In the genomic region with DNA sequence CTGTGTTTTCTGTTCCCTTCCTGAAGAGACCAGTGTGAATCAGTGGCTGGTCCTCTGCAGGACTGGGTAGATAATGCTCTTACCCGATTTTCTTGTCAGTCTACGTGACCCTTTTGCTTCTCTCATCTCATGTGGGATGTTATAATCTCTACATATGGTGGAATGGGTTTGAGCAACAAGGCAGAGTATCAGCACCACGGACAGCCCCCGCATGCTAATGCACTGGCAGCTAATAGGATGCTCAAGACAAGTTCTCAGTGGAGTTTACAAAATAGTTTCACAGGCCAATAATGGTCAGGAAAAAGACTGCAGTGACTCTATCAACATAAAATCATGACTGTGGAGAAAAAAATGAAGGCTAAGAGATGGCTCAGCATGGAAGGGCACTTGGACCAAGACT, we compare ENCODE assay signal across 15 mouse cellular contexts.
A peak's percentile ranks its signal among the peaks of the same experiment; 100 is the strongest.
DNase-seq lines count a peak whose midpoint lies in the region; ATAC-seq and TF ChIP-seq lines count a peak whose summit lies in the region.
"Had no signal": no experiment of that assay in that cellular context is flagged by ENCODE, and none has a peak within 500 bp of the region (broad histone marks: within the 10 kb centered on the region; RNA-seq: fewer than 3 reads in every experiment).

No protein-coding gene starts in this region.

- TF ChIP-seq EP300 in lung, postnatal 0 days (IDR thresholded peaks at IDR 0.05), result no peak

- H3K9me3 ChIP-seq in forebrain, embryonic 11.5 days (ENCODE audit: control insufficient read depth, low read length), result no peaks in the 10 kb centered on the region
- H3K9me3 ChIP-seq in forebrain, embryonic 12.5 days, result no peaks in the 10 kb centered on the region
- H3K9me3 ChIP-seq in lung, postnatal 0 days (ENCODE audit: low read length), result no peaks in the 10 kb centered on the region; the same call in 1 of the 2 replicates
- no peaks in the 10 kb centered on the region for H3K9me3 ChIP-seq in neural tube, embryonic 11.5 days (ENCODE audit: control insufficient read depth, low read length)
- H3K9me3 ChIP-seq: forebrain, embryonic 15.5 days; hindbrain, embryonic 15.5 days; liver, embryonic 13.5 days had no signal

- no peak overlapping the region for H3K27ac ChIP-seq in forebrain, embryonic 11.5 days (ENCODE audit: low read depth, low read length)
- no peak overlapping the region for H3K27ac ChIP-seq in forebrain, embryonic 12.5 days
- H3K27ac ChIP-seq in lung, postnatal 0 days (ENCODE audit: low read length), result no peak overlapping the region
- no peak overlapping the region for H3K27ac ChIP-seq in neural tube, embryonic 11.5 days (ENCODE audit: low read depth, low read length)
- H3K27ac ChIP-seq: forebrain, embryonic 15.5 days; hindbrain, embryonic 15.5 days; liver, embryonic 13.5 days had no signal

- 45% methylated on average over 4 of the region's 4 CpGs for WGBS in forebrain, embryonic 11.5 days
- WGBS in forebrain, embryonic 12.5 days, result 52% methylated on average over 4 of the region's 4 CpGs
- 47% methylated on average over 4 of the region's 4 CpGs for WGBS in lung, postnatal 0 days
- WGBS in neural tube, embryonic 11.5 days, result 49% methylated on average over 4 of the region's 4 CpGs

- no peak for ATAC-seq in forebrain, embryonic 11.5 days (replicated peaks; ENCODE audit: low FRiP score)
- ATAC-seq in forebrain, embryonic 12.5 days (ENCODE audit: low FRiP score), result no peak
- ATAC-seq in lung, postnatal 0 days, result no peak
- ATAC-seq in neural tube, embryonic 11.5 days (ENCODE audit: insufficient read depth, low FRiP score, low TSS enrichment), result no peak
- ATAC-seq: CD4-positive, CD25-positive, alpha-beta regulatory T cell, adult 4 months; forebrain, embryonic 15.5 days; midbrain, embryonic 16.5 days had no signal

- H3K4me1 ChIP-seq in forebrain, embryonic 11.5 days (replicated peaks; ENCODE audit: control insufficient read depth, insufficient read depth, low read length), result no peaks in the 10 kb centered on the region
- no peaks in the 10 kb centered on the region for H3K4me1 ChIP-seq in forebrain, embryonic 12.5 days
- no peaks in the 10 kb centered on the region for H3K4me1 ChIP-seq in lung, postnatal 0 days (ENCODE audit: insufficient read depth, low read depth, low read length)
- no peaks in the 10 kb centered on the region for H3K4me1 ChIP-seq in neural tube, embryonic 11.5 days (ENCODE audit: control insufficient read depth, insufficient read depth, low read length)
- H3K4me1 ChIP-seq: forebrain, embryonic 15.5 days; hindbrain, embryonic 15.5 days; liver, embryonic 13.5 days had no signal

- intact Hi-C loops in left cerebral cortex, postnatal 4 days (cut with DNase I), result no loop called here

- H3K4me3 ChIP-seq in forebrain, embryonic 11.5 days (ENCODE audit: low read depth, low read length), result no peak overlapping the region
- no peak overlapping the region for H3K4me3 ChIP-seq in forebrain, embryonic 12.5 days (replicated peaks)
- no peak overlapping the region for H3K4me3 ChIP-seq in lung, postnatal 0 days (ENCODE audit: low read depth, low read length)
- no peak overlapping the region for H3K4me3 ChIP-seq in neural tube, embryonic 11.5 days (ENCODE audit: low read depth, low read length)
- H3K4me3 ChIP-seq: forebrain, embryonic 15.5 days; hindbrain, embryonic 15.5 days; liver, embryonic 13.5 days had no signal

- no peak overlapping the region for H3K9ac ChIP-seq in forebrain, embryonic 11.5 days (ENCODE audit: low read length)
- no peak overlapping the region for H3K9ac ChIP-seq in forebrain, embryonic 12.5 days
- no peak overlapping the region for H3K9ac ChIP-seq in lung, postnatal 0 days (replicated peaks; ENCODE audit: low read depth)
- H3K9ac ChIP-seq in neural tube, embryonic 11.5 days (ENCODE audit: low read length), result no peak overlapping the region
- H3K9ac ChIP-seq: forebrain, embryonic 15.5 days; hindbrain, embryonic 15.5 days; liver, embryonic 13.5 days had no signal

- DNase-seq in forebrain, embryonic 11.5 days (ENCODE audit: low spot score), result peak; percentile 59
- peak; percentile 21 for DNase-seq in lung, postnatal 0 days (ENCODE audit: low spot score)
- DNase-seq in lung, adult 18-20 months, result no peak
- peak; percentile 23 for DNase-seq in adipocyte (ENCODE audit: low spot score)
- DNase-seq in neural tube, embryonic 11.5 days (ENCODE audit: low spot score), result peak; percentile 25
- DNase-seq in thymus, adult 18-20 months, result no peak
- DNase-seq in left cerebral cortex, postnatal 4 days, result no peak
- DNase-seq: cerebellum, adult 9-11 months; heart, adult 11 months; liver, embryonic 13.5 days had no signal

- no peaks in the 10 kb centered on the region for H3K36me3 ChIP-seq in forebrain, embryonic 11.5 days (ENCODE audit: control insufficient read depth, insufficient read depth, low read length)
- H3K36me3 ChIP-seq in forebrain, embryonic 12.5 days (replicated peaks), result no peaks in the 10 kb centered on the region
- H3K36me3 ChIP-seq in lung, postnatal 0 days (ENCODE audit: insufficient read depth, low read length), result no peaks in the 10 kb centered on the region
- H3K36me3 ChIP-seq in neural tube, embryonic 11.5 days (ENCODE audit: control insufficient read depth, insufficient read depth, low read length), result no peaks in the 10 kb centered on the region
- H3K36me3 ChIP-seq: forebrain, embryonic 15.5 days; hindbrain, embryonic 15.5 days; liver, embryonic 13.5 days had no signal

- TF ChIP-seq CTCF in lung, postnatal 0 days (IDR thresholded peaks at IDR 0.05), result no peak

- H3K27me3 ChIP-seq in forebrain, embryonic 11.5 days (ENCODE audit: control insufficient read depth, insufficient read depth, low read length), result no peaks in the 10 kb centered on the region
- H3K27me3 ChIP-seq in forebrain, embryonic 12.5 days, result no peaks in the 10 kb centered on the region
- H3K27me3 ChIP-seq in lung, postnatal 0 days (replicated peaks; ENCODE audit: insufficient read depth, low read length), result no peaks in the 10 kb centered on the region
- H3K27me3 ChIP-seq in neural tube, embryonic 11.5 days (ENCODE audit: control insufficient read depth, insufficient read depth, low read length), result no peaks in the 10 kb centered on the region
- H3K27me3 ChIP-seq: forebrain, embryonic 15.5 days; hindbrain, embryonic 15.5 days; liver, embryonic 13.5 days had no signal

- no peak overlapping the region for H3K4me2 ChIP-seq in forebrain, embryonic 11.5 days (ENCODE audit: low read depth, low read length, severe bottlenecking)
- H3K4me2 ChIP-seq in forebrain, embryonic 12.5 days, result no peak overlapping the region
- H3K4me2 ChIP-seq in lung, postnatal 0 days (replicated peaks; ENCODE audit: low read depth, low read length), result no peak overlapping the region
- H3K4me2 ChIP-seq in neural tube, embryonic 11.5 days (ENCODE audit: low read depth), result no peak overlapping the region
- H3K4me2 ChIP-seq: forebrain, embryonic 15.5 days; hindbrain, embryonic 15.5 days; liver, embryonic 13.5 days had no signal

Comparison
In these comparisons a context has a peak if more than half of its experiments do, and no peak if none do; other contexts are left out.
1. DNase-seq: peak in forebrain, embryonic 11.5 days (single experiment), lung, postnatal 0 days (single experiment), adipocyte (single experiment) and neural tube, embryonic 11.5 days (single experiment); none in lung, adult 18-20 months (0 of 2), thymus, adult 18-20 months (0 of 2) and left cerebral cortex, postnatal 4 days (single experiment).